Mouse (Mus musculus) A20 (cell line): Measurements from ENCODE around the gene Svep1.
A peak's percentile ranks its signal among the peaks of the same experiment; 100 is the strongest.

ENCODE experiments used
- DNase-seq: peaks from one replicate; pipeline ENCODE4 v3.0.0-alpha.2; 2011; ENCODE audit warnings: low read depth, low spot score

Svep1 gene

DNA sequence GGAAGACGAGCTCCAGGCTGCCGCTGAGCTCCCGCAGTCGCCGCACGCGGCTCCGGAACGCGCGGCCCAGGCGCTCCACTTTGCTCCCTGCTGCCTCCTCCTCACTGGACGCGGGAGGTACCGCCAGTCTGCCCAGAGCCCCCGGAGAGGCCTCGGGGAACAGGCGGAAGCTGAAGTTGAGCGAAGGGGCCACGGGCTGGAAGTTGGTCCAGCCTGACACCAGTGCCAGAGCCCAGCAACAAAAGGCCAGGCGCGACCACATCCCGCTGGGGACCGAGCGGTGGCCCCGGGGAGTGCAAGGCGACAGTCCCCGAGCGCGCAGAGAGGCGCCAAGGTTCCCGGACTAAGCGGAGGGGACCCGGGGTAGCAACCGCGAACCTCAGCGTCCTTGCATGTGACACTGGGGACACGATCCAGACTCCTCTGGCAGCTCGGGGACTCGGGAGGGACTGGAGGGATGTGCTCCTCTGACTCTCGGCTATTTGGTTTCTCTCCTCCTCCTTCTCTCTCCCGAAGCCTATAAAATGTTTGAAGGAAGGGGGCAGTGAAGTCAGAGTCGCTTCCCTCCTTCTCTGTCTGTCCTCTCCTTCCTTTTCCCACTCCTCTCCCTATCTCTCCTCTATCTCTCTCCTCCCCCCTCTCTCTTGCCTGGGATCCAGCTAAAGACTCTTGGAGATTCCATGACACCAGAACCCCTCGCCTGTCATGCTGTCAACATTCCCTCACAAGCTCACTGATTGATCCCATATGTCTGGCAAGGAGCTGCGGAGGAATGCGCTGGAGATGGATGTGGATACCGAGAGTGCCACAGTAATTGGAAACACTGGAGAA is at the start of gene Svep1:
Gene Svep1 (minus strand): TSS at position 745 of the 831 bp plus-strand sequence.
- DNase-seq: no peak

DNA sequence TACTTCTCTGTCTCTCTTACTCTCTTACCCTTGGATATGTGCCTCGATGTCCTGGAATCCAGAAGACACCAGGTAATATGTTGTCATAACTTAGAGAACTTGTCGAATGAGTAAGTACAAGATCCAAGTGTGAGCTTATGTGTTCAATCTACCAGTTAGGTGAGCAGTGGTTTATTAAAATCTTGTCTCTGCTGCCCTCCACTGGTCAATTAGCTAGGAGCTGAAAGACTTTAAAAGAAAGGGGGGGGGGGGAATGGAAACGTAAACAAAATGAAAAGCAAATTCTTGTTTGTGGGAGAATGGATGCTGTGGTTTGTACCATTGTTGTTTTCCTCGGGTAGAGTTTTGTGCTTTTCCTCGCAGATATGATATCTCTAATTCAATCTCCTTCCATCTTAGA is 46.8 kb upstream of the Svep1 start:
- DNase-seq: peak; percentile 57

DNA sequence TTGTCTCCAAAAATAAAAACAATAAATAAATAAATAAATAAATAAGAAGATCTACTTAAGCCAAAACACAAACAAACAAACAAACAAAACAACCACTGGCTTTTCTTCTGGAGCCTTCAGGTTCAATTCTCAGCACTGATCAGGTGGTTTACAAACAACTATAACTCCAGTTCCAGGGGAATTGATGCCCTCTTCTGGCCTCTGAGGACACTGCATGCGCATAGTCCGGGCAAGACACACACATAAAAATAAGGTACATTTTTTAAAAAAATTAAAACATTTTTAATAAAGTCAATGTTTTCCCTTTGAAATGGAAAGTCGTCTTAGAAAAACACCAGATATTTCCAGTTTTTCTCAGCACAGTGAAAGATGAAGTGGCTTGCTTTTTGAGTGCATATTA is 45.7 kb upstream of the Svep1 start:
- DNase-seq: peak; percentile 16

DNA sequence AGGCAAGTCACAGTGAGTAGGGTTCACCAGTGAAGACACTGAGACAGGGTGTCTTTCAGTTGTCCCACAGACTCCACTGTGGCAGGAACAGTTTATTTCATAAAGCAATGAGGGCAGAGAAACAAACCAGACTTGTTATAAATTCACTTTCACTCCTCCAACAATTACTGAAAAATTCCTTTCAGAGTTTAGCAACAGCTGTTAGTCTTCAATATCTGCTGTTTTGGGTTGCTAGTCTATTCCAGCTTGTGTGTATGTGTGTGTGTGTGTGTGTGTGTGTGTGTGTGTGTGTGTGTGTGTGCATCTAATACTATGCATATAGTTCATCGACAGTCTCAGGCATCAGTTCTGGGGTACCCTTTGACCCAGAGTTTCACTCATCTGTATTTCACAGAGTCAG is 38.9 kb upstream of the Svep1 start:
- no peak for DNase-seq

DNA sequence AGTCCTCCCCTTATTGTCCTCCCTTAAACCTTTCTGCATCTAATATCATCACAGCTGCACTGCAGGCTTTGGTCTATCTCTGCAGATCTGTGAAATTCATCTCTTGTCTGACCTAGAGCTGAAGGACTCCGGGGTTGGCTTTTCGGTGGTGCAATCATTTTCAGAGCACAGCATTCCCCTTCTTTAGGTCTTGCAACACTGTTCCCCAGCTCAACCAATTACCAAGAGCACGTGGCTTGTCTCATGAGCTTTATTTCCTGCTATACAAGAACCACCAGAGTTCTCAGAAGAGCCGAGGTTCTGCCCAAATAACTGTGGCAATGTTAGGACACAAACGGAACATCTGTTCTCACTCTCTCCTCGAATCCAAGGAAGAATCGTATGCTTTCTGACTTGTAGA is 33.8 kb upstream of the Svep1 start:
- DNase-seq: no peak

DNA sequence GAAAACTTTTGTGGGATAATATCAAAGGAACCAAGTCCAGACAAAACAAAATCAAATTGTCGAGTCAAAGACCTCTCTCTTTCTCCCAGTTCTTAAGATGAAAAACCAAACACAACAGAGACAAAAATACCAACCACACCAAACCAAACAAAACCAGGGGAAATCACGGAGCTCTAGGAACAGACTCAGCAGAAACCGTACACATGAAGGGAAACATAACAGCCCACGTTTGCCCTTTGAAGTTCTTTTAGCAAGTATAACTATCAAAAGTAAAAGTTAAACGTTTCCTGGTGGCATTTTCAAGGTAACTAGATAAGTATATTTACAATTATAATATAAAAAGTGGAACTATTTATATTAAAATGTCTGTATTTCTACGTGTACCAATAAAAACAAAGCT is 29.2 kb upstream of the Svep1 start:
- no peak for DNase-seq

DNA sequence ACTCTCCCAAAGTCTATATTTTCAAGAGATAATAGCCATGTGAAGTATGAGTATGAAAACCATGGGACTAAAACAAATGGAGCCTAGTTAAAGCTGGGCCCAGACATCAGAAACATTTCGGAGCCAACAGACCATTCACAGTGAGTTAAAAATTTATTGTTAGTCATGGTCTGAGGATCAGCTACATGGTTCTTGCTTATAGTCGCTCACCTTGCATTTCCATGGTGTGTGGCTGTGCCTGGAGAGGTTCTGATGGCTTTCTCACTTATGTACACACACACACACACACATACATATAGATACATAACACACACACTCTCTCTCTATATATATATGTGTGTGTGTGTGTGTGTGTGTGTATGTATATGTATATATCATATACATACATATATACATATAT is 16.8 kb upstream of the Svep1 start:
- DNase-seq: no peak

DNA sequence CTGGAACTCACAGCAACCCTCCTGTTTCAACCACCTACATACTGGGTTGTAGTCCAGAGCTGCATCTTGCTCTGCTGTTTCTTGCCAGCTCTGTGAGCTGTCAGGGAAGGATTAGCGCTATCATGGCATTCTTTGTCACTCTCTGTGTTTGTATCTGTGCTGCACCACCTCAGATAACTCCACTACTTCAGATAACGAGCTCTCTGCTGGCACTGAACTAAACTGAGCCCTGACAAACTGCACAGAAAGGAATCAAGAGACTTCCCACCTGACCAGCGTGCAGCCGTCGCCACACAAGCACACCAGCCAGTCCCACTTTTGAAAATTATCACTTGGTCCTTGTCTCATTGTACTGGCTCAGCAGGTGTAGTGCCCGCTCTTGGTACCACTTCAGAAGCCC is 4.7 kb upstream of the Svep1 start:
- DNase-seq: no peak

DNA sequence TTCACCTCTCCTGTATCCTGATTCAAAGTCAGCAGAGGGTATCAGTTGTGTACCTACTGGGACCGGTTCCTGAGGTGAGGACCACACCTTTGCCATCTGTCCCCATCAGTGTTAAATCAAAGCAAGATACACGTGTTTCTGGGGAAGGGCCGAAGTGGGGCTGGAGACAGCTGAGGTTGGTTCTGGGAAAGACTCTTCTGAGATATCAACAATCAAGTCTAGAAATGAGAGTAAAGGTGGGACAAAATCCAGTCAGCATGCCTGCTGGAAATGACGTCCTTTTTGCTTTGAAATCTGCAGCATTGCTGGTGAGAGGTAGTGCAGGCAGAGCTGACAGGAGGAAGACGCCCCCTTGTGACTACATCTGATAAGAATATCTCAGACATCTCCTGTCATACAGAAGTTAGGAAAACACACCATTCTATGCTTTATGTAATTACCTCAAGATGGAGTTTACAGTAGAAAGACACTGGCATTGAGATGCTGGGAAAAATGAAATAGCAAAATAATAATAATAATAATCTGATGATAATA is 4.0 kb upstream of the Svep1 start:
- no peak for DNase-seq

DNA sequence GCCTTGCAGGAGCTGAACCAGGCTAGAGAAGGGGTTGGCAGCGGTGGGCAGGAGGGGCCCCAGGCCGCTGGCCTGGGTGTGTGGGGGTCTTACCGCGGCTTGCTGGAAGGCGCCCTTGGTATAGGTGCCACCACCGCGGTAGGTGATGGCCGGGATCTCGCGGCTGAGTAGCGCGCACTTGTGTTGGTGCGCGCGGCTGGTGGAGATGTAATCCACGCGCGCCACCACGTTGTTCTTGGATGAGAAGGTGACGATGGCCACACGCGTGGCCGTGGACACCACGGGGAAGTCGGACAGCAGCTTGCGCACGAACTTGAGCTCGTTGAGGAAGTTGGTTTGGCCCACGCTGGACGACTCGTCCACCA is 927 bp downstream of the Svep1 start:
- no peak for DNase-seq

DNA sequence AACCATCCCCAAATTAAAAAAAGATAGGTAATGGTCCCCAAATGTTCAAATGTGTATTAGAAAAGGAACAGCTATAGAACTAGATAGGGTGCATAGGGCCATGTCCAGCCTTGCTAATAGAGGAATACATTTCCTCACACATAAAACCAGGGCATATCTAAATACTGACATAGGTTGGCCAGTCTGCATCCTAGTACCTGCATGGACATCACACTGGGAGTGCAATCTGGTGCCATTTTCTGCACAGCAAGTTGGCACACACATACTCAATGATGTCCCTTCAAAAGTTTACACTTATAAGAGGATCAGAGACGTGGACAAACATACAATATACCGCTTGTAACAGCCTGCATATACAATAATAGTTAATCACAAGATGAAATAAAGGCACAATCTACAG is 5.0 kb downstream of the Svep1 start:
- no peak for DNase-seq

DNA sequence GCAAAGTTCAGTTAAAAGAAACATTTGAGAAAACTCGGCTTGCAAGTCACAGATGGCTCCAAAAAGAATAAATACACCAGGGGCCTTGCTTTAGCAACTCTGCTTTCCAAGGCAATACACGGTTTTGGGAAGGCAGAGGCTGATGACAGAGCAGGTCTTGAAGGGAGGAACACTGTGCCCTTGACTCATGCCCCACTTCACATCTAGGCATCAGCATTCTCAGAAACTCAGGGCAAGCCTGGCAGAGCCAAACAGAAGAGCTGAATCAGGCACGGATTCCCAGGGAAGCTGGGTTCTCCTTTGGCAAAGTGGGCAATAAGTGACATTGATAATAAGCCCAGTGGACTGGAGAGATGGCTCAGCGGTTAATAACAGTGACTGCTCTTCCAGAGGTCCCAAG is 5.8 kb downstream of the Svep1 start:
- DNase-seq: no peak

DNA sequence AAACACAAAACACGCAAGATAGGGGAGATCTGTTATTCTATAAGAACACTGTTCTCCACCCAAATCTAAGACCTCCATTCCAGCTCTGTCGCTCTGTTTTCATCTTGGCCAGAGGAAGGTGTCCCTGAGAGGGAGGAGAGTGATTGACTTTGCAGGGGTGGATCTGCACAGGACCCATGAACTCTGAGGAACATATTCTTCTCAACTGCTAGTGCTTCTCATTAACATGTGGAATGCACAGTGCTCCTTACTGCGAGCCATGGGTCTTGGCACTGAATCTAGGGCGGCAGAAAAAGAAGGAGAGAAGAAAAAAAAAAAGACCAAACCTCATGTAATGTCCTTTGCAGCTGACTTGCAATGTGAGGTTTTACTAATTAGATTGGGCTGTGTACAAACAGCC is 9.4 kb downstream of the Svep1 start:
- DNase-seq: no peak

DNA sequence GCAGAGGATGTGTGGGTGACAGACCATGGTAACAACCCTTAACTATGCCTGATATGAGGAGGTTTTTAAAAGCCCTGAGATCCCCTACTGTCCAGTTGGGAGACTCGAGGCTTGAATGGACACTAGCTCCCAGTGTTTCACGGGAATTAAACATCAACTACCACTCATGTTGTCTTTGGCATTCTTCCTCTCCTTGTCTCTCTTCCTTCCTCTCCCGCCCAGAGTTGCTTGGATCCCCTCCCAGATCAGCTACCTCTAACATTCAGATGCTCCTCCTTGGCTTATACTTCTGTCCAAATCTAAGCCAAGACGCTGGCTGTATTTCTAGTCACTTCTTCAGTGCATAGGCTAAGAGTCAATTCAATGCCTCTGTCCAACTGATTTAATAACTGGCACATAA is 9.9 kb downstream of the Svep1 start:
- DNase-seq: no peak

DNA sequence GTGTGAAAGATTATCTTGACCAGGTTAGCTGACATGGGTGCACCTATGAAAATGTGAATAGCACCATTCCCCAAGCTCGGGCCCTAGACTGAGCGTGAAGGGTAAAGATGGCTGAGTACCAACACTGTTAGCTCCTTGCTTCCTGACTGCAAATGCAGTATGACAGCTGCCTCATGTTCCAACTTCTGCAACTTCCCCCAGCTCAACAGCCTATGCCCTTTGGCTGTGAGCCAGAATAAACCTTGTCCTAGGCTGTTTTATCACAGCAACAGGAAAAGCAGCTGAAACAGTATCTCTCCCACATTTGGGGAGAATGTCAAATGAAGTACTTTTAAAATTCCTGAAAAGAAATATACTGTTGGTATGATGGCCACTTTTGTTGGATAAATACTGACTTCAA is 10.7 kb downstream of the Svep1 start:
- DNase-seq: no peak

DNA sequence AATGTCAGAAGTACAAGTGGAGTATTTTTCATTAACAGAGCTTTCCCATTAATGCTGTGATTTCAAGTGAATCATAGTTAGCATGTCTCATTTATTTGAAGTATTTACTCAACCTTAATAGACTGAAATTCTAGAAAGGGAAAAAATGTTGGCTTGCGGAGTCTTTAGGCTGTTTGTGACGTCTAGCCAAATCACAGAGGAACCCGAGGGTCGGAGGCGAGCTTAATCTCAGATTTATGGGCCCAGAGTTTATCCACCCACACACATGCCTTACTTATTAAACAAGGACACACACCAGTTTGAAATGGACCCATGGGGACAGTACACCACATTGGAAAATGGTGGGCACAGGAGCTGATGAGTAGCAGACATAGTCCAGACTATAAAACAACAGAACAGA is 17.4 kb downstream of the Svep1 start:
- no peak for DNase-seq

DNA sequence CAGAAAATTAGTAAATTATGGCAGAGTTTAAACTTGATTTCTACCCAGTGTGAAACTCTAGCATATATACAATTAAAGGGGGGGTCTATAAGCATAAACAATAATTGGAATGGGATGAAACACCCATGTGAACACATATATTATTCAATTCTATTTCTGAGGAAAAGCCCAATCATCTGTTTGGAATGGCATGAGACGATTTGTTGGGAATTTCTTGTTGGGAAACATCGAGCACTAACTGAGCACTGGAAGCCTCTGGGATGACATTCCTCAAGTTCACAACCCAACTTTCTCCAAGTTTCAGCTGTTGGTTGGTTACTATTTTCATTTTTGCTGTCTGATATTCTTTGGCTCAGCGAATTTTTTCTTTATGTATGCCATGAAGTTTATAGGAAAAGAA is 21.3 kb downstream of the Svep1 start:
- no peak for DNase-seq

DNA sequence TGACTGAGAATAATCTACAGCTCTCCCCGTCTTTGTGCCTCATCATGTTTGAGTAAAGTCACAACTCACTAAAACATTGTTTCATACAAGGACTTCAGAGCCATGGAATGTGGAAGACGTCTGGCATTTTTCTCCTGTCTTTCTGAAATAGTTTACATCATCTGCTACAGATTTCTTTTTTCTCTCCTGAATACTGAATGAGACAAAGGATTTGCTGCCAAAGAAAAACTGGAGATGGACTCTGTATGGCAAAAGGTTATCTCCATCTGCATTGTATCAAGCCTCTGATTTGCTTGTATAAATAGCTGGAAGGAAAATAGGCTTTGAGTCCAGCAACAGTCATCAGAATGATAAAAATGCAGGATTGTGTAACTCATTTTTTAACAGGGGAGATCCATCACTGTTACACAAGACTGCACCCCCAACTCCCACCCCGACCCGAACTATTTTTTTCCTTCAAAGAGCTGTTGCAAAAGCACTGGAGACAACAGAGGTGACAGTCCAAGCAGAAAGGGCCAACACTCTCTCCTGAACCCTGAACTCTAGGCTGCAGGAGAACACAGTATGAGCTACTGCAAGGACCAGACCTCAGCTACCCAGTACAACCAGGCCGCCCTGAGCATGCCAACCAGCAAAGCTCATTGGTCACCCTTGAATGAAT is 21.8 kb downstream of the Svep1 start:
- no peak for DNase-seq

DNA sequence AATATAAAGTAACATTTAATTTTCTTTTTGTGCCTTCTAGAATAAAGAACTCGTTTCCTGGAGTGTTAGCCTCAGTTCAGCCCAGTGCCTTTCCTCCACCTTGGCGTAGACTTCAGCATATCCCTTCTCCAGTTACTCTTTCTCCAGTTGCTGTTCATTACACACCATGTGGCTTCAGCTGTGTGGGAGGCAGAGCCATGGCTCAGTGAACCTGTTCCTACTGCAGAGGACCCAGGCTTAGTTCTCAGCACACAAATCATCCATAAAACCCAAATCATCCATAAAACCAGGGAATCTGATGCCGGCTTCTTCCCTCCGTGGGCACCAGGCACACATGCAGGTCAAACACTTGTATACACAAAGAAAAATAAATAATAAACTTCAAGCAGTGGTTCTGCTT is 22.8 kb downstream of the Svep1 start:
- DNase-seq: no peak

DNA sequence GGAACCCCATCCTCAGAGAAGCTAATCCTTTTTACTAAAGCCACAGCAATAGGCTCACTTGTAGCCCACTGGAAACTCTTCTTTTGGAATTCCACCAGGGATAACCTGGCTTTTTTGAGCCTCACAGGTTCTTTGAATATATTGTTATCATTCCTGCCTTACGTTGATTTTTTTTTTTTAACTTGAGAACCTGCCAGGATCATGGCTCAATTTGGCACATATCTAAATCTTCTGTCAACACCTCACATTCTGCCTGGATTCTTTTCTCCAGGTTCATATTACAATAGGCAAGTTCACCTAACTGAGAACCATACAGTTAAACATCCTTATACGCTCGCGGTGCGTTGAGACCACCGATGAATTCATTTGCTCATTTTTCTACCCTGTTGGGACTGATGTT is 28.2 kb downstream of the Svep1 start:
- no peak for DNase-seq

DNA sequence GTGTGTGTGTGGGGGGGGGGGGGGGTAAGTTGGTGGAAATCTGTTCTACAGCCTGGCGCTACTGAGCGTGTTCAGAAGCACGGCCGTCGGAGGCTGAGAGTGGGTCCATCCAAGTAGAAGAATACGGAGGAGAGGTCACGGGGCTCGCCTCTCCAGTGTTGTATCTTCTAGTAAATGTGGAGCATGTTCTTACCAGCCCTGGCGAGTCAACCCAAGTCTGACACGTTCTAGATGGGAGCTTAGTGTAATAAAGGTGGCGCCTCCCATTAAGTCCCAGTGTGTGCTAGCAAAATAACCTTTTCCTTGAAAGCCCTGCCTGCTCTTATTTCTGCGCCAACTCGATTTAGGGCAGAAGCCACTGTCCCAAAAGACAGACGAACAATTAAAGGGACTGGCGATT is 29.4 kb downstream of the Svep1 start:
- DNase-seq: no peak

DNA sequence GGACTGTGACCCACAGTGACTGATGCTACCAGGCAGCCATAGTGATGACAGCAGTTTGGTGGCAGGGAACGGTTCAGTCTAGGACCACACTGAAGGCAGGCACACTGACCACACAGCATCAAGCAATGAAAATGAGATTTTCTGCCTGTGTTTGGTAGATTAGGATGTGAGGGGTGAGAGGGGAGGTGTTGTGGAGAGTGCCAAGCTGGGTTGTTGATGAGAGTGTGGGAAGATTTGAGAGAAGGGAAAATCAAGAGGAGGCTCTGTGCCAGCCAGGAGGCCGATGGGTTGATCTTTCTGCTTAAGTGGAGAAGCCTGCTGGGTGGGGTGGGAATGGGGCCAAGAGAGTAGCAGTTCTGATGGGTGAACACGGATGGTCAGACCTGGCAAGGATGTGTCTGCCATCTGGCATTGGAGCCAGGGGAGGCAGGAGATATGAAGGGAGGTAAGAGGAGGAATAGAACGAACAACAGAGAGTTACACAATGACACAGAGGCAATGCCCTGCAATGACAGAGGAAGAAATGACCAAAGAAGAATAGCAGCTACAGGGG is 32.1 kb downstream of the Svep1 start:
- no peak for DNase-seq

DNA sequence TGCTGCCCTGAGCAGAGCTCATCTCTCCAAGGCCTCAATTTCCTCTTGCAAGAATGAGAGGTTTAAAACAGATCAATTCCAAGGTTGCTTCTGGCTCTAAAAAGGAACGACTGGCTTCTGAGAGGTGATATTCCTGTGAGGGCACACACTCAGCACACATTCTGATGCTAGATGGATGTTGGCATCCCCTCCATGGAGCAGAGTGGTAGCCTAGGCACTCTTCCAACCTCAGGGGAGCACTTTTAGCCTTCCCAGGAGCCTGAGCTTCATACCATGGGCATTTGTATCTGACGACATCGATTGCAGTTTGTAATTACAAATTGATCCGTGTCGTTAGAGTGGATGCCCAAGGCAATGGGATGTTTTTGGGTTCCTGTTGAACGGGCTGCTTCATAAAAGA is 33.3 kb downstream of the Svep1 start:
- DNase-seq: no peak
